Mouse (Mus musculus) heart, adult 2 months (tissue): ENCODE data around the gene Tmem30c. TPM values are rescaled to one million over a fixed set of nuclear protein-coding genes. Genes with fewer than 3 reads are reported as not detected.

Source experiments
- DNase-seq, 2 experiments: peaks; one replicate each; pipeline ENCODE4 v3.0.0; 2021
- H3K27ac ChIP-seq: fragments of 200-600 bp; 2 replicates; pipeline ENCODE4 v1.8.1; 2022
- H3K27me3 ChIP-seq: fragments of 200-500 bp; 2 replicates; pipeline ENCODE4 v1.6.1; 2012; ENCODE audit warnings: mild to moderate bottlenecking, low read length, inconsistent platforms, mixed read lengths; ENCODE audit not compliant: control insufficient read depth, insufficient read depth
- H3K36me3 ChIP-seq: fragments of 200-500 bp; 2 replicates; pipeline ENCODE4 v1.6.1; 2012; ENCODE audit warnings: low read length, inconsistent platforms; ENCODE audit not compliant: control insufficient read depth, insufficient read depth
- H3K4me1 ChIP-seq: fragments of 200-500 bp; 2 replicates; pipeline ENCODE4 v1.6.1; 2011; ENCODE audit warnings: low read length; ENCODE audit not compliant: control insufficient read depth, insufficient read depth
- H3K4me3 ChIP-seq: fragments of 200-600 bp; 2 replicates; pipeline ENCODE4 v1.8.1; 2022
- H3K79me2 ChIP-seq: fragments of 200-500 bp; replicated peaks from 2 replicates; pipeline ENCODE4 v1.6.1; 2012; ENCODE audit warnings: mild to moderate bottlenecking, inconsistent platforms, low read length, moderate library complexity, mixed read lengths; ENCODE audit not compliant: control insufficient read depth, insufficient read depth
- H3K9ac ChIP-seq: fragments of 200-500 bp; 2 replicates; pipeline ENCODE4 v1.6.1; 2012; ENCODE audit warnings: low read depth, mild to moderate bottlenecking, control low read depth, inconsistent platforms, low read length, mixed read lengths
- CTCF ChIP-seq: fragments of 200-600 bp; IDR thresholded peaks from 2 replicates; pipeline ENCODE4 v1.8.1; 2022; ENCODE audit warnings: antibody characterized with exemption, mild to moderate bottlenecking, moderate library complexity
- EP300 ChIP-seq: fragments of 200-500 bp; IDR thresholded peaks from 2 replicates; pipeline ENCODE4 v1.6.1; 2011; ENCODE audit warnings: low read depth, low read length, control low read depth; ENCODE audit not compliant: insufficient read depth
- POLR2A ChIP-seq: fragments of 200-500 bp; IDR thresholded peaks from 2 replicates; pipeline ENCODE4 v1.6.1; 2011; ENCODE audit warnings: mild to moderate bottlenecking, low read depth, low read length, control low read depth; ENCODE audit not compliant: insufficient read depth
- WGBS: fragments of 180-500 bp; shearing (Covaris S2); methylation state at CpG from one replicate; pipeline ENCODE4 v1.1.7; 2018; 5-methylcytosine and 5-hydroxymethylcytosine counted together
- intact Hi-C: fragments of 180-260 bp; cut with DNase I; formaldehyde crosslinking; loops from one replicate; pipeline ENCODE4 v1.15.1; 2025
- polyA plus RNA-seq: library from polyadenylated mRNA; depleted of rRNA; stranded (reverse); fragments of >200 nt; gene quantifications from 2 replicates; pipeline ENCODE4 v1.2.3, GENCODE M21; 2012; rRNA removed
- total RNA-seq, 2 experiments: library from RNA; stranded (reverse); gene quantifications; 2 replicates each; pipeline ENCODE4 v1.2.3; 2021

The Tmem30c gene
- total and polyA plus RNA-seq, 3 experiments, result not detected

DNA sequence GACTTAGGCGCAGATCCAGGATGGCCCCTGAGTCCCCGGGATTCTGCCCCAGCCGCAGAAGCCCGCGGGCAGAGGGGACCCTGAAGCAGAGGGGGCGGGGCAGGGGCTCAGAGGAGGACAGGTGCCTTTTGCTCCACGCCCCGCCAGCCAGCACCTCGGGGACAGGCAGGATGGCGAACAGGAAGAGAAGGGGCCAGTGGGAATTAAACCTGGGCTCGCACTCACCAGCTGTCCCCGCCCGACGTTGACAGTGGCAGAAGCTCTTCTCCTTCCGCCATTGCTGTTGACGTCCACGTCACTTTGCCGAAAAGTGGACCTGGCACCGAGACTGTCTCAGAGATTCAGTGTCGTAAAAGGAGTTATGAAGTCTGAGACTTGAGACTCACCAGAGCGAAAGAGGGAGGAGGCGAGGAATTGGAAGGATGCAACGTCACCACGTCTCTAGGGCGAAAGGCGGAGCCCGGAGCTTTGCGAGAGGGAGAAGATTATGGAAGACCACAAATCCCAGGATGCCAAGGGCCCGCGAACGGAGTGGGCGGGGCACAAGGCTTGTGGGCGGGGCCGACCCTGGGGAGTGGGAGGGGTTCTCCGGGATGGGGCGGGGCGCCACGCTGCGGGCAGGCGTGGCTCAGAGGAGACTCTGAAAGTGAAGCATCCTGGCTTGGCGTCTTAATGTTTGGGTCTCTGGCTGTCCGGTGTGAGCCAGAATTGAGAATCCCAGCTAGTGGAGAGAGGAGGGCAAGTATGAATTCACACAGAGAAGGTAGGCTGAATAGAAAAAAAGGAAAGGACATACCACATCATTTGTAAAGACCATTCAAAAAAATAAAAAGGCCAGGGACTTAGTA lies 61.4 kb downstream of the Tmem30c start, which contains the start of gene Tbc1d23:
Gene Tbc1d23, minus strand, starts transcription at position 416 of the 848 bp plus-strand sequence.
- H3K79me2 ChIP-seq, result peaks cover 1% of the 10 kb centered on the region; the same call in 1 of the 2 replicates
- peak; percentile 96 to 97 for DNase-seq
- H3K36me3 ChIP-seq, result peaks cover 9% of the 10 kb centered on the region
- peaks cover 6% of the 10 kb centered on the region for H3K4me1 ChIP-seq
- peak within 1 kb of the TSS; percentile 94 for H3K4me3 ChIP-seq
- H3K9ac ChIP-seq, result peak within 1 kb of the TSS; percentile 73
- under 1% methylated on average over 42 of the region's 42 CpGs for WGBS
- H3K27ac ChIP-seq, result peak within 1 kb of the TSS; percentile 88
- TF ChIP-seq POLR2A (peak; percentile 91), CTCF (no peak), EP300 (peak; percentile 71)
- H3K27me3 ChIP-seq, result no peaks in the 10 kb centered on the region
- intact Hi-C loops, result loop anchor here (5.0 to 10.0 kb wide), 3 partner anchors 109 to 1496 kb away; partner anchors contain the start of genes Cldnd1 and Tomm70a

GRCm38 (mm10) chr16:57226444-57226843 lies 66.2 kb downstream of the Tmem30c start:
- Histone ChIP-seq H3K4me3 (no peak overlapping the region), H3K36me3 (peaks cover 9% of the 10 kb centered on the region), H3K27ac (no peak overlapping the region), H3K27me3 (no peaks in the 10 kb centered on the region), H3K79me2 (peaks cover 9% of the 10 kb centered on the region), H3K4me1 (peaks cover 11% of the 10 kb centered on the region), H3K9ac (no peak overlapping the region)
- no peak for TF ChIP-seq CTCF
- TF ChIP-seq POLR2A, result no peak
- no peak for TF ChIP-seq EP300
- DNase-seq, result no peak
- WGBS, result 45% methylated on average over 5 of the region's 5 CpGs
- intact Hi-C loops, result no loop called here

- Histone ChIP-seq H3K36me3 (no peaks in the 10 kb centered on the region; the same call in none of the 2 replicates), H3K9ac (no peak overlapping the region), H3K4me3 (no peak overlapping the region), H3K4me1 (peaks cover 5% of the 10 kb centered on the region), H3K79me2 (peaks cover 7% of the 10 kb centered on the region), H3K27ac (no peak overlapping the region), H3K27me3 (no peaks in the 10 kb centered on the region)
- no peak for DNase-seq
- TF ChIP-seq EP300 (no peak), POLR2A (no peak), CTCF (no peak)
- intact Hi-C loops, result no loop called here
- 96% methylated on average over 6 of the region's 6 CpGs for WGBS
These were observed 72.3 kb downstream of the Tmem30c start for GRCm38 (mm10) chr16:57220361-57220760.

Other genes starting within 250 kb of the Tmem30c start
- gene Tmem45a2, start 221.5 kb downstream of the Tmem30c start, total RNA-seq, result not detected
- gene Tmem45a2, start 221.5 kb downstream of the Tmem30c start, polyA plus RNA-seq, result 0.12 TPM in 1 of 2 replicates, not detected in the other
- 10 to 100 TPM; 41.8 to 44.1 TPM for gene Tomm70a, start 171.2 kb downstream of the Tmem30c start, total RNA-seq
- gene Tomm70a, start 171.2 kb downstream of the Tmem30c start, polyA plus RNA-seq, result 10.6 and 21.7 TPM in 2 replicates
- gene Nit2, start 125.5 kb downstream of the Tmem30c start, total RNA-seq, result 10 to 100 TPM; 27.4 to 35.4 TPM
- gene Nit2, start 125.5 kb downstream of the Tmem30c start, polyA plus RNA-seq, result 19.3 and 27.5 TPM in 2 replicates
- gene Tbc1d23, start 61.4 kb downstream of the Tmem30c start, total RNA-seq, result 10 to 100 TPM; 25.3 to 26.1 TPM
- 7.7 and 21.2 TPM in 2 replicates for gene Tbc1d23, start 61.4 kb downstream of the Tmem30c start, polyA plus RNA-seq
- 10 to 100 TPM; 35.0 to 36.3 TPM for gene Filip1l, start 60.2 kb upstream of the Tmem30c start, total RNA-seq
- gene Filip1l, start 60.2 kb upstream of the Tmem30c start, polyA plus RNA-seq, result 9.2 and 19.5 TPM in 2 replicates